Mouse (Mus musculus): ENCODE data around the gene Ccdc134.
A peak's percentile ranks its signal among the peaks of the same experiment; 100 is the strongest.

The Ccdc134 gene

GRCm38 (mm10) chr15:82148510-82148911 is 20.8 kb downstream of the Ccdc134 start:
- peak; percentile 46 for DNase-seq (ENCODE audit: low read depth, low spot score)

- DNase-seq (ENCODE audit: low read depth, low spot score) = no peak
Measured at GRCm38 (mm10) chr15:82150042-82150441, 22.3 kb downstream of the Ccdc134 start.

- no peak for DNase-seq (ENCODE audit: low read depth, low spot score)
Measured at GRCm38 (mm10) chr15:82151176-82151575, 23.5 kb downstream of the Ccdc134 start.

DNA sequence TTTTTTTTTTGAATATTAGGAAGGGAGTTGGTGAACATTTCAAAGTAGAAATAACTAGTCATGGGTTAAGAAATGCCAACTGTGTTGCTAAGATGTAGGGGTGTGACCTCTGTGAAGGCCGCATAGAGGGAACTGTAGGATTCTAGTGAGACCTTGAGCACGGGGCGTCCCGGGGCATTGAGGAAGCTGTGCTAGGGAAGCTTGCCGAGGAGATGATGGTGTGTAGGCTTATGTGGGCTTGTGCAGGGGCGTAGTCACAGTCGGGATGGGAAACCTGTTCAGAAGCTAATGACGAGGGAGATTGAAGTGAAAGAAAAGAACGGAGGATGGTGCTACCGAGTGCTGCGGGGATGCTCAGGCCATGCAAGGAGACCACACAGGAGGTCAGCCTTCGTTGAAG is 24.3 kb downstream of the Ccdc134 start:
- no peak for DNase-seq (ENCODE audit: low read depth, low spot score)

DNA sequence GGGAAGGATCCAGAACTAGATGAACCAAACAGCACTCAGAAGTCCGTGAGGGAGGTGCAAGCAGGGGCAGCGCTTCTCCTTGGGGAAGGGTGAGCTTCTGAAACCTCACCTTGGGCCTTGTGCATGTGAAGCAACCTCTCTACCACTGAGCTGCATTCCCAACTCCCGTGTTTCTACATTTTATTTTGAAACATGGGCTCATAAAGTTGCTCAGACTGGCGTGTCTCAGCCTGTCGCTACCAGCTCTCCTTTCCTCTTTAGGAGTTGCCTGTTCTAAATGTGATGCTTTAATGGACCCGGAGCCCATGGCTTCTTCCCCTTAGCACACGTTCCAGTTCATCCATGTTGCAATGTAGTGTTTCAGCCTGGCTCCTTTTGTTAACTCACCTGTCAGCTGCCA is 24.7 kb downstream of the Ccdc134 start:
- no peak for DNase-seq (ENCODE audit: low read depth, low spot score)

- DNase-seq (ENCODE audit: low read depth, low spot score) = no peak
Measured at GRCm38 (mm10) chr15:82156298-82156697, 28.6 kb downstream of the Ccdc134 start.

DNA sequence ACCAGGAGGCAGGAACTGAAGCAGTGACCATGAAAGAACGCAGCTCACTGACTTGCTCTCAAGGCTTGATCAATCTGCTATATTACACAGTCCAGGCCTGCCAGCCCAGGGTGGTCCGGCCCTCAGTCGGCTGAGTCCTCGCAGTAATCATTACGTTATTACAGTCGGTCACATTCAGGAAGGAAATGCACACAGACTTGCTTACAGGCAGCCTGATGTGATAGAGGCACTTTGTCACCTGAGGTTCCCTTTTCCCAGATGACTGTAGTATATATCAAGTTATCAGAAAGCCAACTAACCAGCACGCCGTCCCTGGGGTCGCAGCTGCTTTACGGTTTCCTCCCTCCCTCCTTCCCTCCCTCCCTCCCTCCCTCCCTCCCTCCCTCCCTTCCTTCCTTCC is 29.2 kb downstream of the Ccdc134 start:
- no peak for DNase-seq (ENCODE audit: low read depth, low spot score)

DNA sequence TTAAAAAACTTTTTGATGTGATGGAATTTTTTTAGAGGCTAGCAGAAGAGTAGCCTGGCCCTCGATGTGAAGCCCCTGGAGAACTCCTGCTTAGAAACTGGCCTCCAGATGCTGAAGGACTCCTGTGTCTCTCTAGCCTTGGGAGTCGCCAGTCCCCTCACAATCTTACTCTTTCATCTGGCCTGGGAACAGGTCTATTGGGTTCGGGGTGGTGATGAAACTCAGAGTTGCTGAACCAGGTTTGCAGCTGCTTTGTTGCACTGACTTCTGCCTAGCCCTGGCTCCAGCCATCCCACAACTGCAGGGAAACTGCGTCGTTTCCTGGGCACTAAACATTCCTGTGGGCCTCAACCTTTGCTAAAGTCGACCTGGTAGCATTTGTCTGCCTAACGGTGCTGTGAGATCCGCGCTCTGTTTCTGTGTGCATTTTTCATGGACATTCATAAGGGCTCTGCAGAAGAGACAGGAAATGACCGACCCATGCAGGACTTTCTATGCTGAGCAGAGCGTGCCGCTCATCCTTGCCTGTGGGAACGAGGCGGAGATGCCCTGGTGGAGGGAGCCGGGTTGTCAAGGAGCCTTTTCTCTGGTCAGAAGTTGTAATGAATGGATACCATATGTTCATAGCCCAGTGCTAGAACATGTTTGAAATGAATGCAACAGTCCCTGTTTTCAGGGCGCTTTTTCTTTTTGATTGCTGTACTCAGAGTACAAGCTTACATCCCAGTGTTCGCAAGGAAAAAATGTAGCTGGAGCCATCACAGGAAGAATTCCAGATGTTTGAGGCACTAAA is 30.7 kb downstream of the Ccdc134 start:
- DNase-seq (ENCODE audit: low read depth, low spot score) = no peak

DNA sequence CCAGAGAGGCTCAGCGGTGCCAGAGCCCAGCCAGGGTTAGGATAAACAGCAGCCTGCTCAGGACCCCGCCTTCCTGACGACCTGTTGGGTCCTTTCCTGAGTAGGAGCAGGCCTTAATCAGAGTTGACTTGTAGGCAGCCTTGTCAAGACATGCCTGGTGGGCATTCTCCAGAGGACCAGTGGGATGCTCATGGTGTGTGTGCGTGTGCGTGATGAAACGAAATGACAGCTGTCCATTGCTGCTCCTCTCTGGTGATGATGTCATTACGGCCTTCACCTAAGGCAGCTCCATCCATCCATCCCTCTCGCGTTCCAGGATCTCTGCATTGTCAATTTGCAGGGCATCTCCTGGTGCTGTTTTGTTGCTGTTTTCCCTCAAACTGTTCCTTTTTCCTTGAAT is 31.7 kb downstream of the Ccdc134 start:
- DNase-seq (ENCODE audit: low read depth, low spot score) = no peak

DNA sequence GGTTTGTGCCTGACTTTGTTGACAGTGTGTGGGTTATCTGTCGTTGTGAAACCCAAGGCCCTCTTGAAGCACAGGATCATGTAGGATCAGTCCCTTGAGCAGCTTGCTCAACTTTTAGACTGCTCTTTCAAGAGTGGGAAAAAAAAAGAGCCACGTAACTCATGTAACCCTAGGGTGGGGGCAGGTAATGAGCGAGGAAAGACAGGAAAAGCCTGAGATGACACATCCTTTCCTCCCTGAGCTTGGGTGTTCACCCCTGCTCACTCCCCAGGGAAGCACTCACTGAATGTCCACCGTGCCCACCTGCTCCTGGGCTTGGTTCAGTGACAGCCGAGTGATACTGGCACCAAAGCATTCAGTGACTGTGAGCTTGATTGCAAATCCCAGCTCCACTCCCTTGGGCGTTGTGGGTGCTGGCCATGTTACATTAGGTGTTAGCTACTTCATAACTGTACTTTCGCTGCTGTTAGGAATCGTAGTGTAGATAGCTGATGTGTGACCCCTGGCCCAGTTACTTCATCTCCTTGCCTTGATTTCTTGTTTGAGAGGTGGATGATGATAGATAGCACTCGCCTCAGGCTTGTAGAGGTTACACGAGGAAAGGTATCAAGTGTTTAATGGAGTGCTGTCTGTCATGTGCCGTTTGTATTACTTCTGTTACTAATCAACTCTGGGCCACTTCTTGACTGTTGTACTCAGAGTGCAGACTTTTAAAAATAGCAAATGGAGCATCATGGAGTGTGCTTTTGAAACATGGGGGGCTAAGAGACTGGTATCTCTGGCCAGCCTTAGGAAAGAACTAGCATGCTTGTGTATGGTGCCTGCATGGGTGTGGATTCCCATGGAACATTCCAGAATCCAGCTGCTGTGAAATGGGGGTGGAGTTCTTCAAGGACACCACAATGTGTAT is 33.3 kb downstream of the Ccdc134 start:
- no peak for DNase-seq (ENCODE audit: low read depth, low spot score)

DNA sequence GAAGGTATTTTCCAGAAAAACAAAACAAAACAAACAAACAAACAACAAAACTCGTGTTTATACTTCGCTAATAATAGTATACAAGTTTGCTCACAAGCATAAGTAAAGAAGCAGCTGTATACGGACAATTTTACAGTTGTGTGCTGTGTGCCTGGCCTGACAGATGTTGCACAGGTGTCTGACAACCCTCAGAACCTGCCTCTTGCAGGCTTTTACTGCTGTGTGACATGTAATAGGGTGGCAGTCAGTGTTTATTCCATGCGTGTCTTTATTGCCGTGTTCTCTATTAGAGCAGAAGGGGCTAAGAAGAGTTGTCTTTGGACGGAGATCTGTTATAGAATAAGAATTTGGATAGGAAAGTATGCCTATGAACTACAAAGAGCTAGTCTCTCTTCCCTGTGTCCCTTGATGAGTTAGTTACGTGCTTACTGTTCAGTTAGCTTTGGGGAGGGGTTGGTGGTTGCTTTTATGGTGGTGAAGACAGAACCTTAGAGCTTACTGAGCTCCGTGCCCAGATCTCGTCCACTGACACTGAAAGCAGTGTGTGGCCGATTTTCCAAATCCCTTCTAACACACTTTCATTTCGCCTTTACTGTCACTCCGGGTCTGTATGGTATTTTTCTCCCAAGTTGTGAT is 34.4 kb downstream of the Ccdc134 start:
- no peak for DNase-seq (ENCODE audit: low read depth, low spot score)

DNA sequence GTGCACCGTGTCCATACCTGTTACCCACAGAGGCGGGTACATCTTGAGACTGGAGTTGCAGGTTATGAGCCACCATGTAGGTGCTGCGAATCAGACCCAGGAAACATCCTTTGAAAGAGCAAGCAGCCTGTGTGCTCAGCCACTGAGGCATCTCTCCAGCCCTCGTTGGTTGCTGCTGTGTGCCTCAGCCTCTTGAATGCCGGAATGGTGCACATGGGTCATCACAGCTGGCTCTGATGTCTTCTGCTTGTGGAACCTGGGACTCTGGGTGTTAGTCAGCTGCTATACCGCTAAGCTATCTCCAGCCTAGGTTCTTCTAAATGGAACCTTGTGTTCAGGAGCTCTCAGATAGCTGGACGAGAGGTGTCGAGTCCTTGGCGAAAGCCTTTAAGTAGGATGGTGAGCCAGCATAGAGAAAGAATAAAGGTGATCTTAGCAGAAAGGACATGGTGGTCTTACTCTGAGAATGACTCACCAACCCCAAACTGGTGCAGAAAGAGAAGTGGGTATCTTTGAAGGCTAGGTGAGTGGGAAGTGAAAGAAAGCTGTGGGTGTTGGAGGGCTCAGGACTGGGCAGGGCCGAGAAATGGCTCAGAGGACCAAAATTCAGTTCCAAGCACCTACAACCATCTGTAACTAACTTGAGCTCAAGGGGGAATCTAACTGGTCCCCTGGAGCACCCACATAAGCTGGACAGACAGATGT is 35.8 kb downstream of the Ccdc134 start:
- no peak for DNase-seq (ENCODE audit: low read depth, low spot score)

GRCm38 (mm10) chr15:82164061-82164399 is 36.3 kb downstream of the Ccdc134 start:
- DNase-seq (ENCODE audit: low read depth, low spot score) = no peak

DNA sequence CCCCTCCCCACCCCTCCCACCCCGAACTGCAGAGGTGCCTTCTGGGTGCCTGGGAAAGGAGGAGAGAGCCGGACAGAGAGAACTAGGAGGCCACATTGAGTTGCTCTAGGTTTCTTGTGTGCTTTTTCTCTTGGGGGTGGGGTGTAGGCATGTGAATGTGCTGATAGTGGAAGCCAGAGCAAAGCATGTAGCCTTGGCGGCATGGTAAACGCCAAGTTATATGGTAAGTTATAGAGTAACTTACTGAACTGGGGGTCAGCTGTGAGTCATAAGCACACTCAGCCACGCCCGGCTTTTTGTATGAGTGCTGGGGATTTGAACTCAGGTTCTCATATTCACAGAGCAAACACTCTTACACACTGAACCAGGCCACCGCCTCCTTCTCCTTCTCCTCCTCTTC is 36.8 kb downstream of the Ccdc134 start:
- DNase-seq (ENCODE audit: low read depth, low spot score) = no peak

- no peak for DNase-seq (ENCODE audit: low read depth, low spot score)
Measured at GRCm38 (mm10) chr15:82165332-82166239, 37.9 kb downstream of the Ccdc134 start.

- no peak for DNase-seq (ENCODE audit: low read depth, low spot score)
Measured at GRCm38 (mm10) chr15:82166240-82167100, 38.7 kb downstream of the Ccdc134 start.

DNA sequence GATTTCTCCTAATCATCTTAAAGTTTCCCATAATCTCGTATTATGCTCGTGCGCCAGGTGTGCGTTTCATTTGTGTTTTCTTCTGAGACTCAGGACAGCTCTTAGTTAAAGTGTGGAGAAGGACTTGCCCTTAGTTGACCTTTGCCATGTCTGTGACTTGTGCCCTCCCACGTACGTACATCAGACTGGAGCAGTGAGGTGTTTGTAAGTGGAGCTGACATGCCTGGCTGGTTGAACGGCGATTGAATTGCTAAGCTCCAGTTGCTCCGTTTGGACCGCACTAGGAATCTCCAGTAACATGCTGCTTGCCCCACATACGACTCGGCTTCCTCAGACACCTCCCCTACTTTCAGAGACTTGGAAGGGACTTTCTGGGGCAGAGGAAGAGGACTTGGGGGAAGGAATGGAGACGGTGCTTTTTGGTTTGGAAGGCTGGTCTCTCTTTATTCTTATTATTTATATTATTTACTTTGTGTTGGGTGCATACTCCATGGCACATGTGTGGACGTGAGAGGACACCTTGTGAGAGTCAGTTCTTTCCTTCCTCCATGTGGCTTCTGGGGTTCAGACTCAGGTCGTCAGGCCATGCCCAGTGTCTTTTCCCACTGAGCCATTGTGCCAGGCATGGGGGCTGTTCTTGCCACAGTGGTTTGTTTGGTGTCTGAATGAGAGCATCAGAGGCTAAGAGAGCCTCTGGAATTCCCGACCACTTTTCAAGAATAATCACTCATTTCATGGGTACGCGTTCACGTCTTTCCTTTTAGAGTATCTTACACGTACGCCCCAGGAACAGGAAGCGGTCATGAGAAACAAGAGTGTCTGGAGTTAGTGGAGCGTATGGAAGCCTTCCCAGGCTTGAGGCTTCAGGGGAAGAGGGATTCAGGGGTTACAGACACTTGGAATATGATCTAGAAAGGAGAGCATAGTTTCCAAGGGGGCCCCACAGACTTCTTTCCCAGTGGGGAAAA is 39.8 kb downstream of the Ccdc134 start:
- no peak for DNase-seq (ENCODE audit: low read depth, low spot score)

DNA sequence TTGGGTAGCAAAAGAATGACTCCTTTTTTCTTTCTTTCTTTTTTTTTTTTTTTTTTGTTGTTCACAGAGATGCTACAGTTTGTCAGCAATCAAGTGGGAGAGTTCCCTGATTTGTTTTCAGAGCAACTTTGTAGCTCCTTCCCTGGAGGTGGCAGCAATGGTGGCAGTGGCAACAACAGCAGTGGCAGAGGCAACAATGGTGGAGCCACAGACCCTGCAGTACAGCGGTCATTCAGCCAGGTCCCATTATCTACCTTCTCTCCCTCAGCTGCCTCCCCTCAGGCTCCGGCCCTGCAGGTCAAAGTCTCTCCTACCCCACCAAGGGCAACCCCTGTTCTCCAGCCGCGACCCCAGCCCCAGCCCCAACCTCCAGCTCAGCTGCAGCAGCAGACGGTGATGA is 41.9 kb downstream of the Ccdc134 start:
- no peak for DNase-seq (ENCODE audit: low read depth, low spot score)
